8 mouse cellular contexts compared by ENCODE assay signal in the genomic region with DNA sequence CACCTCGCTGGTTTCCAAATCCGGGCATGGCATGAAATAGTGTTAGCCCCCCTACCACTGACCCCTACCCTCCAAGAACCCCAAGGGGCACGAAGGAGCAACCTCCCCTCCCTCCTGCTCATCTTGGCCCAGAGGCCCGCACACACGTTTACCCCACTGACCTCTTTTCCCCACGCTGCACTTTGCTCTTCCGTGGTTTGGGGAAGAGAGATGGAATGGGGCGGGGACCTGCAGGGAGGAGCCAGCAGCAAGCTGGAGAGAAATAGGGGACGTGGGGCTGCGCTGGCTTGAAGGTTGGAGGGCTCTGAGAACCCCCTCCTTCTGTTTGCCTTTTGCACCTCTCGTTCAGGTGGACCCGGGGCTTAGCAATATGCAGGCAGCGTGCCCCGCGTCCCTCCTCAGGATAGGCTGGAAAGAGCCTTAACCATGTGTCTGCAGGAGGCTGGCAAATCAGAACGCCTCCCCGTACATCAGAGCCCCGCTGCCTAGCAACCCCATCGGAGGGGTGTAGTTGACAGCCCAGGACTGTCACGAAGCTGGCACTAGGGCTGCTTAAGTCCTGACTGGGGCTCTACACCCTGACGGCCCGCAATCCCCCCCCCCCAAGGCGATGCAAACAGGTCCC. TPM values are rescaled to one million over a fixed set of nuclear protein-coding genes. Genes with fewer than 3 reads are reported as not detected.
DNase-seq lines count a peak whose midpoint lies in the region; ATAC-seq and TF ChIP-seq lines count a peak whose summit lies in the region.

No protein-coding gene starts in this region.

- H3K36me3 ChIP-seq in forebrain, embryonic 16.5 days (ENCODE audit: control insufficient read depth, insufficient read depth), result peaks cover 6% of the 10 kb centered on the region; the same call in 1 of the 2 replicates
- peaks cover 7% of the 10 kb centered on the region; the same call in 1 of the 2 replicates for H3K36me3 ChIP-seq in limb, embryonic 14.5 days (ENCODE audit: control insufficient read depth, insufficient read depth, low read length)
- no peaks in the 10 kb centered on the region for H3K36me3 ChIP-seq in neural tube, embryonic 15.5 days

- H3K9me3 ChIP-seq in forebrain, embryonic 16.5 days (ENCODE audit: control insufficient read depth, low read length), result no peaks in the 10 kb centered on the region
- H3K9me3 ChIP-seq in limb, embryonic 14.5 days (ENCODE audit: control insufficient read depth, low read length), result no peaks in the 10 kb centered on the region
- H3K9me3 ChIP-seq in neural tube, embryonic 15.5 days (replicated peaks), result no peaks in the 10 kb centered on the region

- peak; percentile 97 for ATAC-seq in forebrain, embryonic 16.5 days
- peak; percentile 74 for ATAC-seq in limb, embryonic 14.5 days (ENCODE audit: low FRiP score, low read depth)
- peak; percentile 91 for ATAC-seq in neural tube, embryonic 15.5 days (ENCODE audit: low FRiP score)
- no peak for ATAC-seq in erythroid progenitor cell, adult 5-6 weeks (replicated peaks; ENCODE audit: low FRiP score, poor library complexity, severe bottlenecking)

- peak overlapping the region; percentile 11 for H3K4me3 ChIP-seq in gastrocnemius, adult 2 months
- peak overlapping the region; percentile 54 for H3K4me3 ChIP-seq in forebrain, embryonic 16.5 days (replicated peaks; ENCODE audit: low read length)
- H3K4me3 ChIP-seq in limb, embryonic 14.5 days (replicated peaks; ENCODE audit: low read length), result peak overlapping the region; percentile 35
- H3K4me3 ChIP-seq in neural tube, embryonic 15.5 days (replicated peaks), result peak overlapping the region; percentile 44

- no peak for DNase-seq in gastrocnemius, adult 2 months
- no peak for DNase-seq in gastrocnemius, adult 18-20 months (ENCODE audit: low spot score)
- peak; percentile 31 for DNase-seq in cerebellum, adult 11 months
- peak; percentile 53 for DNase-seq in kidney, adult 9 months
- peak; percentile 31 for DNase-seq in limb, embryonic 14.5 days (ENCODE audit: low spot score)

- no peak for TF ChIP-seq POLR2A in limb, embryonic 14.5 days (IDR thresholded peaks at IDR 0.05; ENCODE audit: borderline replicate concordance, extremely low read depth, insufficient read depth, insufficient read length)

- no peak overlapping the region for H3K27ac ChIP-seq in gastrocnemius, adult 2 months
- H3K27ac ChIP-seq in forebrain, embryonic 16.5 days (ENCODE audit: low read length), result peak overlapping the region; percentile 84
- H3K27ac ChIP-seq in limb, embryonic 14.5 days (replicated peaks; ENCODE audit: low read depth, low read length), result no peak overlapping the region
- H3K27ac ChIP-seq in neural tube, embryonic 15.5 days (replicated peaks), result 0 out of 2 replicates have a peak overlapping the region, but pooled peaks have one; percentile 28

- 11% methylated on average over 23 of the region's 23 CpGs for WGBS in forebrain, embryonic 16.5 days
- WGBS in limb, embryonic 14.5 days, result 25% methylated on average over 23 of the region's 23 CpGs
- WGBS in neural tube, embryonic 15.5 days, result 14% methylated on average over 23 of the region's 23 CpGs

- intact Hi-C loops in gastrocnemius, adult 2 months (cut with DNase I), result no loop called here

- peaks cover 29% of the 10 kb centered on the region for H3K4me1 ChIP-seq in forebrain, embryonic 16.5 days (replicated peaks; ENCODE audit: control insufficient read depth, insufficient read depth, low read length)
- peaks cover 22% of the 10 kb centered on the region for H3K4me1 ChIP-seq in limb, embryonic 14.5 days (ENCODE audit: control insufficient read depth, insufficient read depth, low read length)
- peaks cover 26% of the 10 kb centered on the region for H3K4me1 ChIP-seq in neural tube, embryonic 15.5 days

- no peaks in the 10 kb centered on the region for H3K27me3 ChIP-seq in forebrain, embryonic 16.5 days (replicated peaks; ENCODE audit: control insufficient read depth, insufficient read depth, low read length)
- H3K27me3 ChIP-seq in limb, embryonic 14.5 days (ENCODE audit: control insufficient read depth, insufficient read depth, low read length), result peaks cover 16% of the 10 kb centered on the region; the same call in 1 of the 2 replicates
- H3K27me3 ChIP-seq in neural tube, embryonic 15.5 days (replicated peaks), result peaks cover 21% of the 10 kb centered on the region

- no peak for TF ChIP-seq CTCF in gastrocnemius, adult 2 months (IDR thresholded peaks at IDR 0.05)

- peak overlapping the region; percentile 89 for H3K4me2 ChIP-seq in forebrain, embryonic 16.5 days (ENCODE audit: low read length)
- H3K4me2 ChIP-seq in limb, embryonic 14.5 days (replicated peaks; ENCODE audit: low read depth, low read length, severe bottlenecking), result peak overlapping the region; percentile 79
- H3K4me2 ChIP-seq in neural tube, embryonic 15.5 days, result peak overlapping the region; percentile 92

- peak overlapping the region; percentile 84 for H3K9ac ChIP-seq in forebrain, embryonic 16.5 days (replicated peaks; ENCODE audit: low read depth, low read length)
- 0 out of 2 replicates have a peak overlapping the region, but pooled peaks have one; percentile 13 for H3K9ac ChIP-seq in limb, embryonic 14.5 days (ENCODE audit: low read depth, low read length, severe bottlenecking)
- peak overlapping the region; percentile 50 for H3K9ac ChIP-seq in neural tube, embryonic 15.5 days (replicated peaks)

RNA-seq across cellular contexts. Expression of a gene that starts 39.2 kb away (rescaled TPM):
- 10 to 100 TPM; 11.5 to 13.3 TPM for total RNA-seq in gastrocnemius, adult 2 months (2021)
- 10 to 100 TPM; 13.1 to 17.1 TPM for total RNA-seq in gastrocnemius, adult 18-20 months (2021)
- 157 and 166 TPM in 2 replicates for polyA plus RNA-seq in forebrain, embryonic 16.5 days (2015; fragmentation: Nextera tagmentation; extraction: Ambion mirVana)
- polyA plus RNA-seq in limb, embryonic 14.5 days (2012; rRNA removed), result 40.9 and 45.8 TPM in 2 replicates
- polyA plus RNA-seq in limb, embryonic 14.5 days (2014; fragmentation: Nextera tagmentation; extraction: Ambion mirVana), result 37.0 and 41.7 TPM in 2 replicates
- polyA plus RNA-seq in neural tube, embryonic 15.5 days (2015; fragmentation: Nextera tagmentation; extraction: Ambion mirVana), result 81.4 and 89.2 TPM in 2 replicates
- 7.5 and 13.0 TPM in 2 replicates for total RNA-seq in erythroid progenitor cell, adult 5-6 weeks (2015; ENCODE audit: low replicate concordance)
- total RNA-seq in erythroid progenitor cell, adult 5-6 weeks (2017; ENCODE audit: low replicate concordance), result 13.0 and 14.9 TPM in 2 replicates

Comparison
In these comparisons a context has a peak if more than half of its experiments do, and no peak if none do; other contexts are left out.
1. DNase-seq: peak in cerebellum, adult 11 months (single experiment), kidney, adult 9 months (single experiment) and limb, embryonic 14.5 days (single experiment); none in gastrocnemius, adult 2 months (single experiment) and gastrocnemius, adult 18-20 months (single experiment).
2. H3K27ac ChIP-seq: peak in forebrain, embryonic 16.5 days (single experiment) and neural tube, embryonic 15.5 days (single experiment); none in gastrocnemius, adult 2 months (single experiment) and limb, embryonic 14.5 days (single experiment).
3. H3K9ac ChIP-seq: peak in every context shown above with its lines; median percentile 84 in forebrain, embryonic 16.5 days; 50 in neural tube, embryonic 15.5 days; 13 in limb, embryonic 14.5 days.
4. Peak in every context shown above with its lines, with median percentiles within 50 percentile points of each other: H3K4me3 ChIP-seq and H3K4me2 ChIP-seq.